Mouse (Mus musculus) cerebellum, adult 9-10 months (tissue): ENCODE results near the gene Fbxo46.
"Not testable (repeated sequence)": the region's sequence is repeated elsewhere in the genome, so short reads cannot be mapped to it uniquely, and the experiment has no call there.

Source experiments
- DNase-seq: peaks from one replicate; pipeline ENCODE4 v3.0.0; 2022

The Fbxo46 gene

GRCm38 (mm10) chr7:19119631-19120429, at the start of gene Fbxo46:
Fbxo46 (plus strand) TSS chr7:19119859.
- peak; percentile 97 for DNase-seq

DNA sequence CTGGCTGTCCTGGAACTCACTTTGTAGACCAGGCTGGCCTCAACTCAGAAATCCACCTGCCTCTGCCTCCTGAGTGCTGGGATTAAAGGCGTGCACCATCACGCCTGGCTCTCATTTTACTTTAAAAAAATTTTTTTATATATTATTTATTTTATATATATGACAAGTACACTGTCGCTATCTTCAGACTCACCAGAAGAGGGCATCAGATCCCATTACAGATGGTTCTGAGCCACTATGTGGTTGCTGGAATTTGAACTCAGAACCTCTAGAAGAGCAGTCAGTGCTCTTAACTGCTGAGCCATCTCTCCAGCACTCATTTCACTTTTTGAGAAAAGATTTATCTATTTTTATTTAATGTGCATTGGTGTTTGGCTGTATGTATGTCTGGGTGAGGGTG, 48.6 kb upstream of the Fbxo46 start:
- not testable (repeated sequence) for DNase-seq

- no peak for DNase-seq
Measured at GRCm38 (mm10) chr7:19073504-19073903, 46.2 kb upstream of the Fbxo46 start.

DNA sequence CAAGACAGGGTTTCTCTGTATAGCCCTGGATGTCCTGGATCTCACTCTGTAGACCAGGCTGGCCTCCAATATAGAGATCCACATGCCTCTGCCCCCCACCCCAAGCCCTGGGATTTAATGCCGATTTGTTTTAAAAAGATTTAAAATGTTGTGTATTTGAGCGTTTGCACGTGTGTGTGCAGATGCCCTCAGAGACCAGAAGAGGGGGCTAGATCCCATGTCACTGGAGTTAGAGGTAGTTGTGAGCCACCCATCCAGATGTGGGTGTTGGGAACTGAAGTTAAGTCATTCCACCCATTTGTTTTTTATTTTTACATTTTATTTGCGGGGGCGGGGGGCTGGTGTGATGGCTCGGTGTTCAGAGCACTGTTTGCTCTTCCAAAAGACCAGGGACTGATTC, 45.2 kb upstream of the Fbxo46 start:
- DNase-seq = no peak

GRCm38 (mm10) chr7:19075231-19075630, 44.4 kb upstream of the Fbxo46 start:
- no peak for DNase-seq

GRCm38 (mm10) chr7:19075723-19076585, 43.7 kb upstream of the Fbxo46 start, which contains the start of gene Dmwd:
Dmwd (plus strand) TSS chr7:19076227.
- peak; percentile 91 for DNase-seq

- no peak for DNase-seq
Measured at GRCm38 (mm10) chr7:19076586-19076991, 43.1 kb upstream of the Fbxo46 start.

DNA sequence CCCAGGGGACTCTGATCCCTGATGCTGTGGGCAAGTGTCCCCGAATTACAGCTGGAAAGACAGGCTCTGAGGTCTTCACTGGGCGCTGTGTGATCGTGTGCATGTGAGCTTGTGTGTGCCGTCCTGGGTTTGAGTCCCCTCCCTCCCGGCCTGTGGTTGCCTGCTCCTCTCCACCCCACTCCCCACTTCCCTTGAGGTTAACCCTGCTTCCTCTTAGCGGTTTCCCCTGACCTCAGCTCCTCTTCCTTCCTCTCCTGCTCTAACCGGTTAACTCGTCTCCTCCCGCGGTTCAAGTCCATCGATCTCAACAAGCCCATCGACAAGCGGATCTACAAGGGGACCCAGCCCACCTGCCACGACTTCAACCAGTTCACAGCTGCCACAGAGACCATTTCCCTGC, 41.9 kb upstream of the Fbxo46 start:
- DNase-seq = no peak

DNA sequence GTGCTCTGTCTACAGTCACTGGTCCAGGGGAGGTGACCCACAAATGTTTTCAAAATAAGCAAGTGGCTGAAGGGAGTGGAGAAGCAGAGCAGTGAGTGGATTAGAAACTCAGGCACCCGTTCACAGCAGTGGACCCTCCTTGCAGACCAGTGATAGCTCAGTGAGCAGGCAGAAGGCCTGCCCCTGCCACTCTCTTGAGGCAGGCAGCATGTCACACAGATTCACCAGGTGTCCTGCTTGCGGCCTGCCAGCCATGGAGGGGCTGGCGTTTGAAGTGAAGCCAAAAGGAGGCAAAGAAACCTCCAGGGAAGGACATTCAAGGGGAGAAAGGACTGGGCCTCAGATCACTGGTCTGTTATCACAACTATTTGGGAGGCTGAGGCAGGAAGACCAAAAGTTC, 40.9 kb upstream of the Fbxo46 start:
- no peak for DNase-seq

DNA sequence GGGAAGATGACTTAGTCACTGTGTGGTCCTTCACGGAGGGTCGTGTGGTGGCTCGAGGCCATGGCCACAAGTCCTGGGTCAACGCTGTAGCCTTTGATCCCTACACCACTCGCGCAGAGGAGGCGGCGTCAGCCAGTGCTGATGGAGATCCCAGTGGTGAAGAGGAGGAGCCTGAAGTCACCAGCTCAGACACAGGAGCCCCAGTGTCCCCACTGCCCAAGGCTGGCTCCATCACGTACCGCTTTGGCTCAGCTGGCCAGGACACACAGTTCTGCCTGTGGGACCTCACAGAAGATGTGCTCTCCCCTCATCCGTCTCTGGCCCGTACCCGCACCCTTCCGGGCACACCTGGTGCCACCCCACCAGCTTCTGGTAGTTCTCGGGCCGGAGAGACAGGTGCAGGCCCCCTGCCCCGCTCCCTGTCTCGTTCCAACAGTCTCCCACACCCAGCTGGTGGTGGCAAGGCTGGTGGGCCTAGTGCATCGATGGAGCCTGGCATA, 39.2 kb upstream of the Fbxo46 start:
- no peak for DNase-seq

DNA sequence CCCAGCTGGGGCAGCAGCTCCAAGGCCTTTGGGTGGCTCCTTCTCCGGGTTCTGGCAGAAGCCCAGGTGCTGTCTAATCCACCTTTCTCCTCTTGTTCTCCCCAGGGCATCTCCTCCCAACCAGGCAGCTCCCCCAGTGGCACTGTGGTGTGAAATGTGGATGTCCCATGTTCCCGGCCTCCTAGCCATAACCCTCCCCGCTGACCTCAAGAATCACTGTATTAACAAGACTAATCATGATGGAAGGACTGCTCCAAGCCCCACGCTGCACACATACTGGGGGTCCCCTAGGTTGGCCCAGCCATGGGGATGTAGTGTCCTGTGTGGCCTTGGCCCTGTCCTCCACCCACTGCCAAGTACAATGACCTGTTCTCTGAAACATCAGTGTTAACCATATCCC, 37.5 kb upstream of the Fbxo46 start:
- no peak for DNase-seq

DNA sequence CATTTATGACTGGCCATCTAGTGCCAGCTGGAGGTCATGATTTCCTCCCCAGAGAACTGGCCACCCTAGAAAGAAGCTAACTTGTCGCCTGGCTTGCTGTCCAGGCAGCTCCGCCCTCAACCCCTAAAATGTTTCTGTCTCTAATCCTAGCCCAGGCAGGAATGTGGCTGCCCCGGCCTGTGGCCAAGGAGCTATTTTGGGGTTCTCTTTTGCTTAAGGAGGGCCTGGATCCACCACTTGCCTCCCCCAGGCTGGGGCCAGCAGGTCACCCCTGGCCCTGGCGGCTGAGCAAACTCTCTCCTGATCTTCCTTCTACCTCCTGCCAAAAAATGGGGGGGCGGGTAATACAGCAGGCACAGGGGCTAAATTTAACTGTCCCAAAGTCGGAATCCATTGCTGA, 36.6 kb upstream of the Fbxo46 start:
- no peak for DNase-seq

- DNase-seq = no peak
Measured at GRCm38 (mm10) chr7:19083701-19084100, 36.0 kb upstream of the Fbxo46 start, which contains the start of gene Dmpk. Dmpk (plus strand) TSS chr7:19083849.

- no peak for DNase-seq
Measured at GRCm38 (mm10) chr7:19084277-19084771, 35.3 kb upstream of the Fbxo46 start.

- DNase-seq = no peak
Measured at GRCm38 (mm10) chr7:19084921-19085473, 34.7 kb upstream of the Fbxo46 start.

DNA sequence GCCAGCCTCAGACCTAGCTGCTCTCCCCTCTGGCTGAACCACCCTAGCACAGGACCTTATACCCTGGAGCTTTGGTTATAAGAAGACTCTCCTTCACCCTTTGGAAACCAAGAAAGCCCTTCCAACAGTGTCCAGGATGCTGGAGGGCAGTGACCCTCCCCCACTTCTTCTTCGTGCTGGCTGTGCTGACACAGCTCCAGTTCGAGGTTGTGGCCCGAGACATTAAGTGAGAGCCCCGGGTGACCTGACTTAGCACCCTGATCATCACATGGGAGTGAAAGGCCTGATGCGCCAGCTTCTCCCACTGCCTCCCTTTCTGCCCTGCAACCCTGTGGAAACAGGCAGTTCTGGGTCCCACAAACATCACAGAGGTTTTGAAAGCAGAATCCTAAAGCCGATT, 34.2 kb upstream of the Fbxo46 start:
- DNase-seq = no peak

- no peak for DNase-seq
Measured at GRCm38 (mm10) chr7:19086042-19086441, 33.6 kb upstream of the Fbxo46 start.

DNA sequence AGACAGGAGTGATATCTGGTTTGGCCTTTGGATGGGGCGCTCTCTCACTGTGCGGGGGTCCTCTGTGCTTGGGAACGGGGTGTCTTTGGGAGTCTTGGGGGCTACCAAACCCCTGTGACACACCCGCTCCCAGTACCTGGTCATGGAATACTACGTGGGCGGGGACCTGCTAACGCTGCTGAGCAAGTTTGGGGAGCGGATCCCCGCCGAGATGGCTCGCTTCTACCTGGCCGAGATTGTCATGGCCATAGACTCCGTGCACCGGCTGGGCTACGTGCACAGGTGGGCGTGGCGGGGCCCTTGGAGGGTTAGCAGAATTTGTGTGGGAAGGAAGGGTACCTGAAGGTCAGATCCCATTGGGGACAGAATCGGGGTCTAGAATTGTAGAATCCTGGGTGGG, 32.9 kb upstream of the Fbxo46 start:
- no peak for DNase-seq

DNA sequence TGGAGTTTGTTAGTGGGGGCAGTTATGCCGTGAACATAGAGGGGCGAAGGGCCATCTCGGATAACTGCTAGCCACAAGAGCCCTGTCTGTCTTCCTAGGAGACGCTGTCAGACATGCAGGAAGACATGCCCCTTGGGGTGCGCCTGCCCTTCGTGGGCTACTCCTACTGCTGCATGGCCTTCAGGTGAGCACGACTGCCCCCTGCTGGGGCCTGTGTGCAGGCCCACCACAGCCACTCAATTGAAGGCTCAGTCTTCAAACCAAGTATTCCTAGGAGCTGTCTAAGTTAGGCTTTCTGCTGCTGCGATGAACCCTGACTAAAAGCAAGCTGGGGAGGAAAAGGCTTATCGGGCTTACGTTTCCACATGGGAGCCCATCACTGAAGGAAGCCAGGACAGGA, 30.8 kb upstream of the Fbxo46 start:
- DNase-seq = no peak

GRCm38 (mm10) chr7:19091913-19092312, 27.7 kb upstream of the Fbxo46 start:
- no peak for DNase-seq

DNA sequence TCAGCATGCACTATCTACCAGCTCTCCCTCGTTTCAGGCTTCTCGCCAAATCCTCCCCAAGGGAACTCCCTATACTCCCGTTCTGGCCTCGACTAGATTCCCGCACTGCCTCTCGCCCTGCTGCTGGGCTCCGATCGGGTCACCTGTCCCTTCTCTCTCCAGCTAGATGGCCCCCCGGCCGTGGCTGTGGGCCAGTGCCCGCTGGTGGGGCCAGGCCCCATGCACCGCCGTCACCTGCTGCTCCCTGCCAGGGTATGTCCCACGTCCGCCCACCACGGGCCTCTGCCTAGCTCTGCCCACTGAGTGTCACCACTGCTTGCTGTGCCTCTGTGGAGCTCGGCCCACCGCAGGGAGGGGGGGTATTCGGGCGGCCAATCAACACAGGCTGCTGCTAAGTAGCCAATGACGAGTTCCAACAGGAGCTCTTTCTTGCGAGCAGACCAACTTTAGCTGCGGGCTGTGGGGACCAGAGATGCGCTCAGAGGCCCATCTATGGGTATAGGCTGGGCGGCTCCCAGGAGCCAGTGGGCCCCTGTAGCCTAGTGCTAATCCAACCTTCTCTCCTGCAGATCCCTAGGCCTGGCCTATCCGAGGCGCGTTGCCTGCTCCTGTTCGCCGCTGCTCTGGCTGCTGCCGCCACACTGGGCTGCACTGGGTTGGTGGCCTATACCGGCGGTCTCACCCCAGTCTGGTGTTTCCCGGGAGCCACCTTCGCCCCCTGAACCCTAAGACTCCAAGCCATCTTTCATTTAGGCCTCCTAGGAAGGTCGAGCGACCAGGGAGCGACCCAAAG, 27.1 kb upstream of the Fbxo46 start:
- no peak for DNase-seq

DNA sequence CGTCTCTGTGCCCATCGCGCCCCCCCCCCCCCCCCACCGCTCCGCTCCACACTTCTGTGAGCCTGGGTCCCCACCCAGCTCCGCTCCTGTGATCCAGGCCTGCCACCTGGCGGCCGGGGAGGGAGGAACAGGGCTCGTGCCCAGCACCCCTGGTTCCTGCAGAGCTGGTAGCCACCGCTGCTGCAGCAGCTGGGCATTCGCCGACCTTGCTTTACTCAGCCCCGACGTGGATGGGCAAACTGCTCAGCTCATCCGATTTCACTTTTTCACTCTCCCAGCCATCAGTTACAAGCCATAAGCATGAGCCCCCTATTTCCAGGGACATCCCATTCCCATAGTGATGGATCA, 26.5 kb upstream of the Fbxo46 start:
- DNase-seq = no peak
